13 mouse cellular contexts compared by ENCODE assay signal in genomic region chr13:116313636-116314530, GRCm38 (mm10). TPM values are rescaled to one million over a fixed set of nuclear protein-coding genes. Genes with fewer than 3 reads are reported as not detected.
DNase-seq lines count a peak whose midpoint lies in the region; ATAC-seq and TF ChIP-seq lines count a peak whose summit lies in the region.
"Had no signal": no experiment of that assay in that cellular context is flagged by ENCODE, and none has a peak within 500 bp of the region (broad histone marks: within the 10 kb centered on the region; RNA-seq: fewer than 3 reads in every experiment).

No protein-coding gene starts in this region.

- peak overlapping the region; percentile 36 for H3K4me3 ChIP-seq in hindbrain, embryonic 10.5 days
- no peak overlapping the region for H3K4me3 ChIP-seq in hindbrain, postnatal 0 days (ENCODE audit: low read length)
- peak overlapping the region; percentile 11; the same call in 1 of the 2 replicates for H3K4me3 ChIP-seq in forebrain, embryonic 16.5 days (replicated peaks; ENCODE audit: low read length)
- H3K4me3 ChIP-seq in neural tube, embryonic 13.5 days: peak overlapping the region; percentile 24
- H3K4me3 ChIP-seq: layer of hippocampus, adult 2 months; liver, embryonic 13.5 days; midbrain, embryonic 12.5 days had no signal

- H3K27ac ChIP-seq in hindbrain, embryonic 10.5 days: peak overlapping the region; percentile 24; the same call in 1 of the 2 replicates
- no peak overlapping the region for H3K27ac ChIP-seq in hindbrain, postnatal 0 days
- H3K27ac ChIP-seq in forebrain, embryonic 16.5 days (ENCODE audit: low read length): no peak overlapping the region
- H3K27ac ChIP-seq in neural tube, embryonic 13.5 days (replicated peaks): peak overlapping the region; percentile 78
- H3K27ac ChIP-seq: layer of hippocampus, adult 2 months; liver, embryonic 13.5 days; midbrain, embryonic 12.5 days had no signal

- under 1% methylated on average over 28 of the region's 28 CpGs for WGBS in hindbrain, embryonic 10.5 days
- 1% methylated on average over 28 of the region's 28 CpGs for WGBS in hindbrain, postnatal 0 days
- 3% methylated on average over 28 of the region's 28 CpGs for WGBS in forebrain, embryonic 16.5 days
- under 1% methylated on average over 28 of the region's 28 CpGs for WGBS in neural tube, embryonic 13.5 days

- no peak for TF ChIP-seq CTCF in hindbrain, postnatal 0 days (IDR thresholded peaks at IDR 0.05; ENCODE audit: low read depth)

- H3K27me3 ChIP-seq in hindbrain, embryonic 10.5 days (ENCODE audit: insufficient read depth, poor library complexity, severe bottlenecking): peaks cover 96% of the 10 kb centered on the region
- H3K27me3 ChIP-seq in hindbrain, postnatal 0 days (ENCODE audit: insufficient read depth, low read length): peaks cover 77% of the 10 kb centered on the region
- H3K27me3 ChIP-seq in forebrain, embryonic 16.5 days (replicated peaks; ENCODE audit: control insufficient read depth, insufficient read depth, low read length): peaks cover 46% of the 10 kb centered on the region
- peaks cover 91% of the 10 kb centered on the region for H3K27me3 ChIP-seq in neural tube, embryonic 13.5 days

- DNase-seq in hindbrain, embryonic 10.5 days (ENCODE audit: low spot score): peak; percentile 61
- DNase-seq in hindbrain, postnatal 0 days (ENCODE audit: low spot score): no peak
- peak; percentile 58 for DNase-seq in embryo, embryonic 10.5 days (ENCODE audit: low spot score)
- no peak for DNase-seq in right cerebral cortex, postnatal 14 days
- no peak for DNase-seq in lung, postnatal 14 days
- no peak for DNase-seq in layer of hippocampus, adult 11-12 months (ENCODE audit: low spot score)
- DNase-seq: cerebellum, adult 11-12 months; liver, embryonic 13.5 days; thymus, adult 18-20 months had no signal

- no peak for ATAC-seq in hindbrain, postnatal 0 days
- ATAC-seq in forebrain, embryonic 16.5 days: no peak
- ATAC-seq in neural tube, embryonic 13.5 days (ENCODE audit: low read depth): no peak

- H3K9ac ChIP-seq in hindbrain, postnatal 0 days (replicated peaks; ENCODE audit: low read length): no peak overlapping the region
- no peak overlapping the region for H3K9ac ChIP-seq in forebrain, embryonic 16.5 days (replicated peaks; ENCODE audit: low read depth, low read length)
- peak overlapping the region; percentile 41 for H3K9ac ChIP-seq in neural tube, embryonic 13.5 days
- H3K9ac ChIP-seq: liver, embryonic 13.5 days; midbrain, embryonic 12.5 days had no signal

- no peaks in the 10 kb centered on the region for H3K9me3 ChIP-seq in hindbrain, embryonic 10.5 days
- no peaks in the 10 kb centered on the region for H3K9me3 ChIP-seq in hindbrain, postnatal 0 days (ENCODE audit: low read length)
- peaks cover 2% of the 10 kb centered on the region; the same call in 1 of the 2 replicates for H3K9me3 ChIP-seq in forebrain, embryonic 16.5 days (ENCODE audit: control insufficient read depth, low read length)
- H3K9me3 ChIP-seq in neural tube, embryonic 13.5 days: no peaks in the 10 kb centered on the region
- H3K9me3 ChIP-seq: liver, embryonic 13.5 days; midbrain, embryonic 12.5 days had no signal

- H3K4me1 ChIP-seq in hindbrain, embryonic 10.5 days (replicated peaks): peaks cover 15% of the 10 kb centered on the region
- H3K4me1 ChIP-seq in hindbrain, postnatal 0 days (ENCODE audit: insufficient read depth, low read length): no peaks in the 10 kb centered on the region
- H3K4me1 ChIP-seq in forebrain, embryonic 16.5 days (replicated peaks; ENCODE audit: control insufficient read depth, insufficient read depth, low read length): peaks cover 13% of the 10 kb centered on the region
- H3K4me1 ChIP-seq in neural tube, embryonic 13.5 days (replicated peaks): peaks cover 14% of the 10 kb centered on the region

- H3K4me2 ChIP-seq in hindbrain, postnatal 0 days (ENCODE audit: low read depth, low read length): no peak overlapping the region
- H3K4me2 ChIP-seq in forebrain, embryonic 16.5 days (ENCODE audit: low read length): peak overlapping the region; percentile 16
- H3K4me2 ChIP-seq in neural tube, embryonic 13.5 days: peak overlapping the region; percentile 34
- H3K4me2 ChIP-seq: liver, embryonic 13.5 days; midbrain, embryonic 12.5 days had no signal

- H3K36me3 ChIP-seq in hindbrain, embryonic 10.5 days: no peaks in the 10 kb centered on the region
- no peaks in the 10 kb centered on the region for H3K36me3 ChIP-seq in hindbrain, postnatal 0 days (ENCODE audit: insufficient read depth, low read length)
- H3K36me3 ChIP-seq in forebrain, embryonic 16.5 days (ENCODE audit: control insufficient read depth, insufficient read depth): no peaks in the 10 kb centered on the region
- no peaks in the 10 kb centered on the region for H3K36me3 ChIP-seq in neural tube, embryonic 13.5 days
- H3K36me3 ChIP-seq: liver, embryonic 13.5 days; midbrain, embryonic 12.5 days had no signal

RNA-seq across cellular contexts. Expression of gene Isl1, which starts 4.4 kb away (rescaled TPM):
- polyA plus RNA-seq in hindbrain, embryonic 10.5 days (2016; fragmentation: Nextera tagmentation; extraction: Ambion mirVana): 34.9 and 63.4 TPM in 2 replicates
- 16.9 and 21.8 TPM in 2 replicates for total RNA-seq in hindbrain, postnatal 0 days (2014; rRNA removed)
- 8.3 and 10.2 TPM in 2 replicates for polyA plus RNA-seq in hindbrain, postnatal 0 days (2015; fragmentation: Nextera tagmentation; extraction: Ambion mirVana)
- polyA plus RNA-seq in forebrain, embryonic 16.5 days (2015; fragmentation: Nextera tagmentation; extraction: Ambion mirVana): 49.7 and 61.5 TPM in 2 replicates
- polyA plus RNA-seq in neural tube, embryonic 13.5 days (2015; fragmentation: Nextera tagmentation; extraction: Ambion mirVana): 133 and 169 TPM in 2 replicates
- total RNA-seq: layer of hippocampus, adult 2 months had no signal

Comparison
In these comparisons a context has a peak if more than half of its experiments do, and no peak if none do; other contexts are left out.
1. DNase-seq: peak in hindbrain, embryonic 10.5 days (single experiment) and embryo, embryonic 10.5 days (single experiment); none in hindbrain, postnatal 0 days (single experiment), right cerebral cortex, postnatal 14 days (single experiment), lung, postnatal 14 days (single experiment) and layer of hippocampus, adult 11-12 months (single experiment).
2. H3K27ac ChIP-seq: peak in hindbrain, embryonic 10.5 days (single experiment) and neural tube, embryonic 13.5 days (single experiment); none in hindbrain, postnatal 0 days (single experiment) and forebrain, embryonic 16.5 days (single experiment).